19 mouse cellular contexts compared by ENCODE assay signal in the genomic region with DNA sequence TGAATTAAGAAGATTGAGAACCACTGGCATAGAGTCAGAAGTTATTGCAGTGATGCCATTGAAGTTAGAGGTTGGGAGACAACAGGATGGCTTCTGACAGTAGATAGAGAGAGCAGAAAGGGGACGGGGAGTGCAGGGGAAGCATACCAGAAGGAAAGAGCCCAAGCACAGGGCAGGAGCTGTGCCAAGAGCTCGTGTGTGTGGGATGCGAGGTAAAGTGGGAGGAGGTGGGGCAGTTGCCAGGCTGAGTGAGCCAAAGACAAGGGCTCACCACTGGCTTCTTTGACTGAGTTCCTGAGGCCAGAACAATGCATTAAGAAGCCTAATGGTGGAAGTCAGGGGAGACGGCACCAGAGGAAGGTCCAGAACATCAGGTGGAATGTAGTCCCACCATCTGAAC. TPM values are rescaled to one million over a fixed set of nuclear protein-coding genes. Genes with fewer than 3 reads are reported as not detected.
"Had no signal": no experiment of that assay in that cellular context is flagged by ENCODE, and none has a peak within 500 bp of the region (broad histone marks: within the 10 kb centered on the region; RNA-seq: fewer than 3 reads in every experiment).

No protein-coding gene starts in this region.

- DNase-seq: cerebellum, adult 18-20 months; cerebellum, adult 2 months; cerebellum, adult 8-10 months; cerebellum, adult 9-10 months; cerebellum, adult 9-11 months; cerebellum, postnatal 10 days; cerebellum, postnatal 14 days; cerebellum, postnatal 25 days; cerebellum, postnatal 36 days; embryo, embryonic 11 days; forebrain, postnatal 0 days; gastrocnemius, adult 2 months; gastrocnemius, postnatal 10 days; gastrocnemius, postnatal 14 days; gastrocnemius, postnatal 25 days; gastrocnemius, postnatal 36 days; heart, adult 2 months had no signal

RNA-seq across cellular contexts. Expression of gene Ngf, which starts 47.2 kb away (rescaled TPM):
- total RNA-seq: common myeloid progenitor, adult 5-6 weeks; granulocyte monocyte progenitor cell, adult 5-6 weeks had no signal
